Mouse (Mus musculus) kidney, postnatal 4 days (tissue): ENCODE measurements at regions not wholly inside any gene's neighbourhood (a gene's known extent, or its start where the extent isn't known, plus 50 kb on each side); places are given as distances from the start of the nearest gene placed in this dataset.
A peak's percentile ranks its signal among the peaks of the same experiment; 100 is the strongest.

Experiments
- DNase-seq, 2 experiments: peaks; one replicate each; pipeline ENCODE4 v3.0.0; 2021; ENCODE audit warnings: mixed read lengths in 2 of 2

- DNase-seq = no peak
Observed at GRCm38 (mm10) chr11:20930045-20930444, 99.2 kb upstream of the Lgalsl start.

DNA sequence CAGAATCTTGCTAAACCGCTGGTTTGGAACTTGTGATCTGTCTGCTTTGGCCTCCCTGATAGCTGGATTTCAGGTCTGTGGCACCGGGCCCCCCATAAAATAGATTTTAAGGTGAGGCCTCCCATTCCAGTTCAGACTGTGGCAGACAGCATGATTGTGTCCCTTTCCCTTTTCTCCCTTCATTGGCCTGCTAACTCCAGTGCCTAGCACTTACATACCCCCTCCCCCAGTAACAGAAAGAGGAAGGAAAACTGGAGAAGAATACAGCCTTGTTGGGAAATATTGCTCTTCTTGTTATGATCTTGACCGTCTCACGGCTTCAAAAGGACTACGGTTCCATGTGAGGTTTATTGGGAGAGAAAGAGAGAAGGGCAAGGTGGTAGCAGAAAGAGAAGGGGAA, 99.7 kb upstream of the Lgalsl start:
- no peak for DNase-seq

GRCm38 (mm10) chr11:20934191-20935062, 103.6 kb upstream of the Lgalsl start:
- DNase-seq = peak; percentile 31 to 45

DNA sequence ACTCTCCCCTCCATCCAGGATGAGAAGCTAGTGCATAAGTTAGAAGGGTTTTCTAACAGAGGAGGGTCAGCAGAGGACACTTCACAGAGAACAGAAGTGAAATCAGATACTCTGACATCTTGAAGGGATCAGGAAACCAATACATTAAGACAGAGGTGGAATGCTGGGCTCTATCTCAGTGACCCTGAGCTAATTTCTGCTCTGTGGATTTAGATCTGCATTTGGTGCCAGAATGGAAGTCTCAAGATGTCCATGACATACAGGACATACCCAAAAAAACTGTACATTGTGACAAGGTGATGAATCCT, 104.2 kb upstream of the Lgalsl start:
- DNase-seq = no peak

- no peak for DNase-seq
Observed at GRCm38 (mm10) chr11:20935910-20936309, 105.1 kb upstream of the Lgalsl start.

DNA sequence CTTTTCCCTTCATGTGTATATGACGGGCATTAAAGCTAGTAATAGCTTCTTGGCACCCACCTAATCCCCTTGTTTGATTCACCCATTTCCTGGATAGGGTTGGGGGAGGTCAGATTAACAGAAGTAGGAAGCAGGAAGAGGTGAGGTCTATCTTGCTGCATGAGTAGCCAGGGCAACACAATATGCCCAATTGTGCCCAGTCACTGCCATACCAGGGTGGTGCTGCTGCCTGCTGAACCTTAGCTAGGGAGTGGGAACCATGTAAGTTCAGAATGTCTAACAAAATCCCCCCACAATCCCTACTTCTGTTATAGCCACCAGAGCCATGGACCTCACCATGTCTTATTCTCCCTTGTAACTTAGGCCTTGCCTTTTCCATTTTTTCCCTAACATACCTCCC, 106.1 kb upstream of the Lgalsl start:
- DNase-seq = no peak

- DNase-seq = no peak
Observed at GRCm38 (mm10) chr11:20937942-20938341, 107.1 kb upstream of the Lgalsl start.

GRCm38 (mm10) chr11:20939644-20940043, 108.8 kb upstream of the Lgalsl start:
- no peak for DNase-seq

DNA sequence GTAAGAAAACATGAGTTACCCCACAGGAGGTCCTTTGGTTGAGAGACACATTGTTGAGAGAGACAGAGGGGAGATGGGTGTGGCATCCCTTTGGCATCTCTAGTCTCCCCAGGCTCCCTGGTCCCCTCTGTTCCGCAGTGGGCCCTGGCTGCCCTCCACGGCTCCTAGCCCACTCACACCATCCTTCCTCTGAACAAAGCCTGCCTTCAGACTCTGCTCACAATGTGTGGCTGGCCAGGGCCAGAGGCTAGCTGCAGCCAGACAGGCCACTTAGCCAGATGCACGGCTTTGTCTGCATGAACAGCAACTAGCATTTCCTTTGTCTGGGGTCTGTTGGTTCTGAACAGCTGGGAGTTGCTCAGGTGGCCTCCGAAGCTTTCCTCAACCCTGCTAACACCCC, 110.7 kb upstream of the Lgalsl start:
- DNase-seq = peak in 1 of 2 experiments; percentile 46

GRCm38 (mm10) chr11:20955561-20955960, 124.7 kb upstream of the Lgalsl start:
- DNase-seq = peak in 1 of 2 experiments; percentile 28

GRCm38 (mm10) chr11:20957766-20958165, 126.9 kb upstream of the Lgalsl start:
- DNase-seq = no peak

GRCm38 (mm10) chr11:20958233-20958632, 127.4 kb upstream of the Lgalsl start:
- DNase-seq = peak in 1 of 2 experiments; percentile 13

DNA sequence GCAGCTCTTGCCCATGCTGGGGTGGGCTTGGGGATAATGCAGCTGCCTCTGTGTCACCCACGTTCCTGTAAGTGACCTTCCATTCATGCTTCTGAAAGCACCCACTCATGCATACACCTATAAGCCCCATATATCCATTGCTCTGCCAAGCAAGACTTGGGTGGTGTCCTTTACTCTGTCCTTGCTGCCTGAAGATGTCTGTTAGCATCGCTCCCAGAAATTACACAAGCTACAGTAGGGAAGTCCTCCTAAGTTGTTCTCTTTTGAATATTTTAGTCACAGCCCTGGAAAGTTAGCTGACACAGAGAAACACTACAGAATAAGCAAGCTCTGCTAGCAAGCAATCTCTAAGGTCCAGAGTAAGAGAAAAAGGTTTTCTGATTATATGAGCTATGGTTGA, 129.2 kb upstream of the Lgalsl start:
- no peak for DNase-seq

DNA sequence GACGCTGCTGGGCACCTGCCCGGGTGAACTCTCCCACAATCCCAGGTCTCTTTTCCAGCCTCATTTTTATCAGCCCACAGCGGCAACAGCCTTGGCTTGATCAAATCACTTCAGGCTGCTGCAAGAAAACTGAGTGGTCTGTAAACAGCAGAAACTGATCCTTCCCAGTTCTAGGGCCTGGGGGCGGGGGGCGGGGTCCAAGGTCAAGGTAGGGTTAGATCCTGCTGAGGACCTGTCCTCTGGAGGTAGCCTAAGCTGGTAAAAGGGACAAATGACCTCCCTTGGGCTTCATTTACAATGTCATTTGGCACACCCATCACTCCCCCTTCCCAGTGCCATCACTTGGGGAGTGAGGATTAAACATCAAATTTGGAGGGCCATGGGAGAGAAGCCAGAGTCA, 129.9 kb upstream of the Lgalsl start:
- DNase-seq = no peak

GRCm38 (mm10) chr11:20961626-20962025, 129.5 kb upstream of the Peli1 start:
- no peak for DNase-seq

DNA sequence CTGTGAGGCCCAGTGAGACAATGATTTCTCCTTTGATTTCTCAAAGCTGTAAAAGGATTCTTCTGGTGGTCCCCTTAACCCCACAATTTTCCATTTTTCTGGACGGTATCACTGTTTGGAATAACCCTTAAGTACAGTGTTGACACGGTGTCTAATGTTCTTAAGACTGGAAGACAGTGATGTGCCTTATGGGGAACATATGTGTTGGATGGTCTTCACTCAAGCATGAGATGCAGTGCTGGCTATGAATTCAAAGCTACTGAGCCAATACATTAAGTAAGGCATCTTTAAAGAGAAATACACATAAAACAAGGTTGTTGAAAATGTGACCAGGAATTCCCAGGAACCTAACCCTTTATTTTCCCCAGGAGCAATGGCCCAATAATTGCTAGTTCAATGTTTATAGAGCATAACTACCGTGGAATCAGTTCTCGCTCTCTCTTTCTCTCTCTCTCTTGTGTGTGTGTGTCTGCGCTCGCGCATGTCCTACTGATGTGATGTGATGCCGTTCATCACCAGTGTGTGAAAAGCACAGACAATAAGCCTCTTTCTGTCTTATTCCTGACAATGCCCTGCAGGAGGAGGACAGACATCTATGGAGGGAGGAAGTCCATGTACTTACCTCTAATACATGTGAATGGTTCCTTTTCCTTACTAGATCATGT, 125.4 kb upstream of the Peli1 start:
- no peak for DNase-seq

DNA sequence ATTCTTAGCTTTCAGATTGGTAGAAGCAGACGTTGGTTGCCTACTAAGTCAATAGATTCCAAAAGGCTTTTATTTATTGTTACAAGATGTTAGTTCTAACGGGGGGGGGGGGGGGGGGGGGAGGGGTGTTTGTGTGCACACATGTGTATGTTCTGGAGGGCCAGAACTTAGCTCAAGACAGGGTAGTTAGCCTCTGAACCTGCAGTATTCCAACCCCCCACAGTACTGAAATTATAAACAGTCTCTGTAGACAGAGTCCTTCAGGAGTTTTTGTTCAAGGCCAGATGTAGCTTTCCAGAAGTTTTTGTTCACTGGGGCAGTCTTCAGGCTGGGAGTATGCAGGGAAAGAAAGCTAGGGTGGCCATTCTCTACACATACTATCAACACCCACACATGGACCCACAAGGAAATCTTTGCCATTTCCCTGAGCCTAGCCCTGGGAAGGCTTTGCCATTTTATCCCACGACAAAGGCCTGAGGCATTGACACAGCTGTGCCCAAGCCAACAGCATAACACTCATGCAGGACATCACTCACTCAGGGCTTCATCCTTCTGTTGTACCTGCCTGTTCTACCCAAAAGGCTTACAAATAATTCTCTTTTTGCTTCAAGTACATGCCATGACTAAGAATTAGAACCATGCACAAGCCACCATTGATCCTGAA, 123.6 kb upstream of the Peli1 start:
- no peak for DNase-seq

GRCm38 (mm10) chr11:20968341-20968740, 122.8 kb upstream of the Peli1 start:
- no peak for DNase-seq

GRCm38 (mm10) chr11:20973141-20973540, 118.0 kb upstream of the Peli1 start:
- DNase-seq = no peak

GRCm38 (mm10) chr11:20981588-20981987, 109.5 kb upstream of the Peli1 start:
- DNase-seq = no peak

DNA sequence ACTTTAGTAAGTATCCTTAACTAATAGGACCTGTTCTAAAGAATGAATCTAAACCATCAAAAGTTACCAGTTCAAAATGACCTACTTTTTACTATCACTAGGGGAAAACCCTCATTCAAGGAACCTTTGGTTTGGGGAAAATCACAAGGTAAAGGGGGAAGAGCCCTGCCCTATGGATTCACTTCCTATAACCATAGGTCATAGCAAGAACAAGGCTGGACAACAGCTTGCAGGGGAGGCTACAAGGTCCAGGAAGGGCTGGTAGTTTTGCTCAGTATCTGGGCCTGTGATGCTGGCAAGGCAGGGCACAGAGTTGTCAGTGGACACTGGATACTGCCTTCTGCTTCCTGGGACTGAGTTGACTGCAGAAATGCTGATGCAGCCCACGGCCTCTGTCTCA, 109.1 kb upstream of the Peli1 start:
- no peak for DNase-seq

- no peak for DNase-seq
Observed at GRCm38 (mm10) chr11:20982500-20982899, 108.6 kb upstream of the Peli1 start.

DNA sequence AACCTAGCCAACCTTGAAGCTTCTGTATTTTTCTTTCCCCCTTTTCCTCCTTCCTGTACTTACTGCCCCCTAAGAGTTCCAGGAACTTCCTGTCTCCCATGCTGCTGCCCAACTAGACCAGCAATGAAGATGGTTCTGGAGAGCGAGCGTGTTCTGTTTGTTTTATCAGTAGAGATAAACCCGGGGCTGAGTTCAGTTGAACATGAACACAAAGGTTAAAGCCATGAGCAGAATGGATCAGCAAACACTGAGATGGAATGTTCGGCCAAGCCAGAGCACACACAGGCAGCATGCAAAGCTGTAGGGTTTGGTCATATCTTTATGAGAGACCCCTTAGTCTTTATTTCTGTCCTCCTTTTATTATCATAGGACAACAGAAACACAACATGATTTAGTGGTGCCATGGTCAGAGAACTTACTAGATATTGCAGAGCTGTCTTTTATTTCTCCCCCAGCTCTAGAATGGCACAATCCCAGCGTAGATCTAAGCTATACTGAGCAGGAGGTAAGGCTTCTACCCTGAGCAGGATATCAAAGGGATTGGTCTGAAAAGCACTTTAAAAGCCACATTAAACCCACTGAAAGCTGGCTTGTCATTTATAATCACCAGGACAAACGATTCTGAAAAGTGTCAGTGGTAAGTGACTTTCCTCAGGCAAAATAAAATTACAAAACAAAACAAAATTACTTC, 105.9 kb upstream of the Peli1 start:
- DNase-seq = no peak
